Mouse (Mus musculus) limb, embryonic 11.5 days (tissue): ENCODE data around the gene Cdh23. TPM values are rescaled to one million over a fixed set of nuclear protein-coding genes. Genes with fewer than 3 reads are reported as not detected.

Experiments
- ATAC-seq: fragments of 200-750 bp; cut with Nextera tagmentation; 2 replicates; pipeline ENCODE4 v1.8.0; 2017; ENCODE audit warnings: low read depth; ENCODE audit not compliant: insufficient number of reproducible peaks, low FRiP score, low TSS enrichment
- DNase-seq: peaks from one replicate; pipeline ENCODE4 v3.0.0-alpha.2; 2015; ENCODE audit warnings: low spot score
- H3K27ac ChIP-seq: fragments of 300-500 bp; sonication (generic); replicated peaks from 2 replicates; pipeline ENCODE4 v1.5.1; 2014; ENCODE audit warnings: low read depth, mild to moderate bottlenecking, low read length
- H3K27me3 ChIP-seq: fragments of 300-500 bp; sonication (generic); 2 replicates; pipeline ENCODE4 v1.6.1; 2014; ENCODE audit warnings: mild to moderate bottlenecking, low read length, mixed read lengths; ENCODE audit not compliant: control insufficient read depth, insufficient read depth
- H3K36me3 ChIP-seq: fragments of 300-500 bp; sonication (generic); 2 replicates; pipeline ENCODE4 v1.6.1; 2014; ENCODE audit warnings: mild to moderate bottlenecking, low read length, moderate library complexity, mixed read lengths; ENCODE audit not compliant: control insufficient read depth, insufficient read depth
- H3K4me1 ChIP-seq: fragments of 300-500 bp; sonication (generic); 2 replicates; pipeline ENCODE4 v1.6.1; 2014; ENCODE audit warnings: low read length, mixed read lengths; ENCODE audit not compliant: control insufficient read depth, insufficient read depth
- H3K4me2 ChIP-seq: fragments of 300-500 bp; sonication (generic); 2 replicates; pipeline ENCODE4 v1.6.1; 2014; ENCODE audit warnings: low read depth, mild to moderate bottlenecking, moderate library complexity; ENCODE audit not compliant: severe bottlenecking
- H3K4me3 ChIP-seq: fragments of 300-500 bp; sonication (generic); 2 replicates; pipeline ENCODE4 v1.5.1; 2014; ENCODE audit warnings: low read depth, low read length
- H3K9ac ChIP-seq: fragments of 300-500 bp; sonication (generic); 2 replicates; pipeline ENCODE4 v1.6.1; 2014; ENCODE audit warnings: mild to moderate bottlenecking, low read length
- H3K9me3 ChIP-seq: fragments of 300-500 bp; sonication (generic); 2 replicates; pipeline ENCODE4 v1.6.1; 2016; ENCODE audit warnings: low read length; ENCODE audit not compliant: control insufficient read depth
- WGBS: fragments of 180-500 bp; shearing (Covaris S2); extraction: QIAGEN DNeasy Blood & Tissue Kit; methylation state at CpG from one replicate; pipeline ENCODE4 v1.1.7; 2014; 5-methylcytosine and 5-hydroxymethylcytosine counted together
- polyA plus RNA-seq: library from polyadenylated mRNA; unstranded; fragments of >200 nt; fragmentation: Nextera tagmentation; extraction: Ambion mirVana; gene quantifications from 2 replicates; pipeline ENCODE4 v1.2.1, GENCODE M21; 2014

The Cdh23 gene
- polyA plus RNA-seq, 1 experiment from 2014 or later = 0.16 TPM

DNA sequence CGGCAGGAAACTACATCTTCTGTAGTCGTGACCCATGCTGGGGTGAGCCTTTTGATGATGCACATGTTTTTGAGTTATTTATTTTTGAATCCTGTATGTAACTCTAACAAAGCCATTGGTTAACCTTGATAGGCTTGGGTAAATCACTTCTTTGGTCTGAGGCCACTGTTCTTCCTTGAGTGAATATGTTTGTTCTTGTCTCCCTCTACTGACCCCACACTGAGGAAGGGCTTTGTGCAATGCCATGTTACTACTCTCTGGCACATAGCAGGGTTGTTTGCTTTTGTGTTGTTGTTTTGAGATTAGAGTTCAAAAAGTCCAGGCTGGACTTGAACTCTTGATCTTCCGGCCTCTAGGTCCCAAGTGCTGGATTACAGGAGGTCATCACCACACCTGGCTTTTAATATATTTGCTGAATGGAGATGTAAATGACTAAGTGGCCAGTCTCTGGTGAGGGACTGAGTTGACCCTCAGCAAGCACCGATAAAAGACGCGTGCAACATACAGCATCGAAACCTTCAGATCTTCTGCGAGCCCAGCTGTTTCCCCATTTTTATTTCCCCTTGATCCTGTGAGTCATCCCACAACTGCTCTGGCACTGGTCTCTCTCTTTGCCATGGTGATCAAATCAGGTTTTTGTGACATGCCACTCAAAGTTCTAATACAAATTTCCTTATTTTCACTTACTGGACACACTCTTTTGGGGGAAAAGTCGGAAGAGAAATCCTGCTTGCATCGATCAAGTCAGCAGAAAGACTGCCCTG, 298.1 kb downstream of the Cdh23 start:
- Histone ChIP-seq H3K4me3 (no peak overlapping the region), H3K36me3 (no peaks in the 10 kb centered on the region), H3K9ac (no peak overlapping the region), H3K4me1 (no peaks in the 10 kb centered on the region), H3K27me3 (no peaks in the 10 kb centered on the region), H3K9me3 (no peaks in the 10 kb centered on the region), H3K4me2 (no peak overlapping the region), H3K27ac (no peak overlapping the region)
- WGBS = 91% methylated on average over 10 of the region's 10 CpGs
- DNase-seq = no peak
- no peak for ATAC-seq

DNA sequence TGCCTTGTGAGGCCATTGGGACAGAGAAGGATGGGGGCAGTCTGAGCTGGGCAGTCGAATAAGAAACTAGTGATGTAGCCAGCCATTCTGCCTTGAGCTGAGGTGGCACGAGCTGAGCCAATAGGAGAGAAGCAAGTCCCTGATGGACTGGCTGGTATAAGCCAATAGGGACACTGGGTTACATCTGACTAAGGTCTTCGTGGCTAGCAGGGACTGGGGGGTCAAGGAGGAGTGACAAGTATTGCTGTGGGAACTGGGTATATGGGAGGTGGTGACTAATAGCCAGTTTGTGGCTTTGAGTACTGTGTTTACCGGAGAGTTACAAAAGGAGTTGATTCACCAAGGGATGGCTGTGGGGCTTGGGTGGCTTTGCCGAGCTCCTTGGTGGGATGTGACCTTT, 300.7 kb downstream of the Cdh23 start:
- no peak overlapping the region for H3K9ac ChIP-seq
- DNase-seq (no peak), ATAC-seq (no peak)
- H3K4me1 ChIP-seq = no peaks in the 10 kb centered on the region
- H3K4me3 ChIP-seq = no peak overlapping the region
- H3K27ac ChIP-seq = no peak overlapping the region
- no peak overlapping the region for H3K4me2 ChIP-seq
- no peaks in the 10 kb centered on the region for H3K9me3 ChIP-seq
- no peaks in the 10 kb centered on the region for H3K27me3 ChIP-seq
- no peaks in the 10 kb centered on the region for H3K36me3 ChIP-seq
- WGBS = 67% methylated on average over 5 of the region's 5 CpGs

DNA sequence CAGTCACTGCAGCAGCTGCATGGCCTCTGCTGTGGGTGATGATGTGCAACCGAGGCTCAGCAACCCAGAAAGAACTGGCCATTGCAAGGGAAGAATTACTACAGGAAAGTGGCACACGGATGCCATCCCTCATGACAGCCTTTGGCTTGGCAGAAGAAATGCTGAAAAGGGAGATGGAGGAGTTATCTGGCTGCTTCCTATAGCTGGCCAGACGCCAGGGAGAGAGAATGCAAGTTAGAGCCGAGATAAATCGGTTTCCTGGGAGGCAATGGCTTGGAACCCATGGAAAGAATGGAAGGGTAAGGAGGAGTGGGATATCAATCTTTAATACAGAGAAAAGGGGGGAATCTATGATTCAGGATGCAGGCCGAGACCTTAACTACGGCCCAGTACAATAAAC, 301.4 kb downstream of the Cdh23 start:
- Histone ChIP-seq H3K4me1 (no peaks in the 10 kb centered on the region), H3K4me3 (no peak overlapping the region), H3K27ac (no peak overlapping the region), H3K9ac (no peak overlapping the region), H3K4me2 (no peak overlapping the region), H3K27me3 (no peaks in the 10 kb centered on the region), H3K9me3 (no peaks in the 10 kb centered on the region), H3K36me3 (no peaks in the 10 kb centered on the region)
- WGBS = 91% methylated on average over 7 of the region's 7 CpGs
- no peak for ATAC-seq
- DNase-seq = no peak

DNA sequence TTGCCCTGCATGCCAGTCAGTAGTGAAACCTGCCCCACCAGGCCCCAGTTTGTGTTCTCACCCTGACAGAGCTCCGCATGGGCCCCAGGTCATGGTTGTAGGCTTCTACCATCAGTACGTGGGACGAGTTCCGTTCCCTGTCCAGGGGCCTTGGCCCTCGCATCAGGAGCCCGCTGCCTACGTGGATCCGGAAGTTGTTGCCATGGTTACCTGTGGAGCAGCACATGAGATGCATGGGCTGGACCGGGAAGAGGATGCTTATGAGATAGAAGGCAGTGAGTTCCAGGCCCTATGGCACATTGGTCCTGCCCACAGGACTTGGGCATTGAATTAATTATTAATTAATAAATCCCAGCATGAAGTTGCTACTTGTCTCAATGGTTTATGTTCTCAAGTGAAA, 304.6 kb downstream of the Cdh23 start:
- DNase-seq (no peak), ATAC-seq (no peak)
- 95% methylated on average over 9 of the region's 9 CpGs for WGBS

DNA sequence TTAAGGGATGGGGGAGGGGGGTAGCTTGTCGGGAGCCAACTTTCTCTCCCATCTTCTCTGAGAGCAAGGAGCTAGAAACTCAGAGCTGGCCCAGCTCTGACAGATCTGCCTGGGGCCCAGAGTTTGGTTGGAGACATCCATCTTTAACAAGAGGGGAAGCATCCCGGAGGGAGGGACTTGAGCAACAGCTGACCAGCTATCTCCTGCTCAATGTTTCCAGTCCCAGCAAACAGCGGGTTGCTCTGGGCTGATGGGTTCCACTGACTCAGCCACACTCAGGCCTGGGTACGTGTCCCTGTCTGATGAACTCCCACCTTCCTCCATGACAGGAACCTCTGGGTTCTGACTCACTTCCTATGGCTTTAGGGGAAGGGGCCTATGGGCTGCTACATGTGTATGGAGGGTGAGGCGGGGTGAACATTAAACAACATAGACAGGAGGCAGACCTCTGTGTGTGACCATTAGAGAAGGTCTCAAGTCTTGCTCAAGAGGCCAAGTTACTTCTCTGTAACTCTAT, 305.3 kb downstream of the Cdh23 start:
- 72% methylated on average over 5 of the region's 5 CpGs for WGBS
- H3K27me3 ChIP-seq = no peaks in the 10 kb centered on the region
- no peak overlapping the region for H3K4me3 ChIP-seq
- no peak overlapping the region for H3K27ac ChIP-seq
- no peak overlapping the region for H3K9ac ChIP-seq
- H3K36me3 ChIP-seq = no peaks in the 10 kb centered on the region
- no peaks in the 10 kb centered on the region for H3K4me1 ChIP-seq
- no peak overlapping the region for H3K4me2 ChIP-seq
- no peak for ATAC-seq
- no peak for DNase-seq
- H3K9me3 ChIP-seq = no peaks in the 10 kb centered on the region

More for the DNA sequence above, 304.6 kb downstream of the Cdh23 start:
- Histone ChIP-seq H3K27me3 (no peaks in the 10 kb centered on the region), H3K9ac (no peak overlapping the region), H3K9me3 (no peaks in the 10 kb centered on the region), H3K4me3 (no peak overlapping the region), H3K4me1 (no peaks in the 10 kb centered on the region), H3K36me3 (no peaks in the 10 kb centered on the region), H3K27ac (no peak overlapping the region), H3K4me2 (no peak overlapping the region)

DNA sequence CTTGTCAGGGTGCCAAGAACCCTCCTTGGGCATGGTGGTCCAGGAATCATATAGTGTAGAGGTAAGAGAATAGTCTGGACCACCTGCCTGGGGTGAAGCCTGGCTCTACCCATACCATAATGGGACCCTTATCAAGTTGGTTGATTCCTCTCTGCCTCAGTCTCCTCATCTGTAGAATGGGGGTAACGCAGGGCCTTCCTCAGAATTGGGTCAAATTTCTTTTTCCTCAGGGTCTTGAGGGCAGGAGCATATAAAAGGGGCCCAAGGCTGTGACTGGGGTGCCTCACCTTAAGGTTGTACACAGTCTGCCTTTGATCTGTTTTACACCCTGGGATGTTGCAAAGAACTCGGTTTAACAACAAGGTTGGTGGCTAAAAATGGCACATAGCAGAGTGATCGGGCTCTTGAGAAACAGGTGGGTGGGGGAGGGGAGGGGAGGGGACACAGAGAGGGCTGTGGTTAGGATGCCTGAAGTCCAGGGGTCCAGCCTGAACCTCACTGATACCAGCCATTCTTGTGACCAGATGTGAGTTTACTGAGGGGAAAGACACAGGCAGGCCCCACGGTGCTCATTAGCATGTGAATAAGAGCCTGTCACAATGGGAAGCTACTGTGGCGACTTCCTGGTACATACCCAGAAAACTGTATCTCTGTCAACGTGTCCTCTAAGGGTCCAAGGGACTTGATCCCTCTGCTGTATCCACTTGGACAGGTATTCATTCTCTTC, 305.9 kb downstream of the Cdh23 start:
- no peak overlapping the region for H3K27ac ChIP-seq
- no peaks in the 10 kb centered on the region for H3K36me3 ChIP-seq
- DNase-seq (no peak), ATAC-seq (no peak)
- no peak overlapping the region for H3K9ac ChIP-seq
- no peaks in the 10 kb centered on the region for H3K4me1 ChIP-seq
- 43% methylated on average over 6 of the region's 6 CpGs for WGBS
- H3K4me2 ChIP-seq = no peak overlapping the region
- no peaks in the 10 kb centered on the region for H3K27me3 ChIP-seq
- no peaks in the 10 kb centered on the region for H3K9me3 ChIP-seq
- no peak overlapping the region for H3K4me3 ChIP-seq

DNA sequence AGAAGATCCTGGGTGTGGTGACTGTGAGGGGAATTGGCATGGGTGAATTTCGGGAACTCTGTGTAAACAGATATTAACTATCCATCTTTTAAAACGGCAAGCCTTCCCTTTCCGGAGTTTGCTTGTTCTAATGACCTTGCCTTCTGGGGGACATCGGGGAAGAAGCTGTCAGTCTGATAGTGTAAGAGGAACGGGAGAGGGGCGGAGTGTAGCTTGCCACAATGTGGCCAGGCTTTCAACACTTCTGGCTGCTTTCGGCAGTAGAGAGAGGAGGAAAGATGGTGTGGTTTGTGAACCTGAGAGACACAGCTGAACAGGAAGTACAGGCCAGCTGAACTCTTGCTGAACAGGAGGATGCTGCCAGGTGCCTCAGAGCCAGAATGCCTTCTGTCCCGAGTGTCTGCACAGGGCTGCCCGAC, 306.8 kb downstream of the Cdh23 start:
- no peaks in the 10 kb centered on the region for H3K9me3 ChIP-seq
- H3K9ac ChIP-seq = no peak overlapping the region
- no peak overlapping the region for H3K4me2 ChIP-seq
- ATAC-seq (no peak), DNase-seq (no peak)
- no peaks in the 10 kb centered on the region for H3K36me3 ChIP-seq
- no peaks in the 10 kb centered on the region for H3K27me3 ChIP-seq
- no peaks in the 10 kb centered on the region for H3K4me1 ChIP-seq
- H3K27ac ChIP-seq = no peak overlapping the region
- H3K4me3 ChIP-seq = no peak overlapping the region
- 56% methylated on average over 9 of the region's 9 CpGs for WGBS

DNA sequence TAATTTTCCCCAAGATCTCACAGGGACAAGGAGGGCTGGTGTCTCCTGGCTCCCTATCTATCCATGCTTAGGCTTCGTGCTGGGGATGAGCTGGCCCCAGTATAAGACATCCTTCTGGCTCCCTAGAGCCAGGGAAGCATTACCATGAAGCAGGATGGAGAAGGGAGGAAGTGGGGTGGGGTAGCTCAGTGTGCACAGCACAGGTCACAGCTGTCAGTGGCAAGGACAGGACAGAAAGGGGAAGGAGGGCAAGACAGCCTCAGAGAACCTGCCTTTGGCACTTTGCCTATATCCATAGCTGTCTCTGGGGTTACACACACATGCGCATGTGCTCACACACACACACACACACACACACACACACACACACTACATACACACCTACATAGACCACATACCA, 308.0 kb downstream of the Cdh23 start:
- DNase-seq (no peak), ATAC-seq (no peak)
- Histone ChIP-seq H3K27ac (no peak overlapping the region), H3K4me1 (no peaks in the 10 kb centered on the region), H3K9me3 (no peaks in the 10 kb centered on the region), H3K4me3 (no peak overlapping the region), H3K36me3 (no peaks in the 10 kb centered on the region), H3K9ac (no peak overlapping the region), H3K27me3 (no peaks in the 10 kb centered on the region), H3K4me2 (no peak overlapping the region)
- 85% methylated on average over 2 of the region's 2 CpGs for WGBS
